Mouse (Mus musculus) cerebellum, adult 2 months (tissue): ENCODE results near the gene Slc35b2. TPM values are rescaled to one million over a fixed set of nuclear protein-coding genes. Genes with fewer than 3 reads are reported as not detected.
A peak's percentile ranks its signal among the peaks of the same experiment; 100 is the strongest.

Experiments used
- DNase-seq, 2 experiments: peaks; one replicate each; pipeline ENCODE4 v3.0.0; 2021
- H3K27ac ChIP-seq: fragments of 200-500 bp; 2 replicates; pipeline ENCODE4 v1.5.1; 2012; ENCODE audit warnings: low read length, control low read depth, inconsistent platforms; ENCODE audit not compliant: insufficient read depth
- H3K27me3 ChIP-seq: fragments of 200-500 bp; 2 replicates; pipeline ENCODE4 v1.6.1; 2012; ENCODE audit warnings: inconsistent platforms, mild to moderate bottlenecking, low read length, moderate library complexity; ENCODE audit not compliant: control insufficient read depth, insufficient read depth
- H3K4me1 ChIP-seq: fragments of 200-500 bp; 2 replicates; pipeline ENCODE4 v1.6.1; 2011; ENCODE audit warnings: low read length; ENCODE audit not compliant: control insufficient read depth, insufficient read depth
- H3K4me3 ChIP-seq: fragments of 200-500 bp; replicated peaks from 2 replicates; pipeline ENCODE3; 2011; ENCODE audit warnings: mild to moderate bottlenecking, low read depth, low read length, control low read depth; ENCODE audit not compliant: insufficient read depth
- CTCF ChIP-seq: fragments of 200-500 bp; IDR thresholded peaks from 2 replicates; pipeline ENCODE4 v1.5.1; 2011; ENCODE audit warnings: low read depth, mild to moderate bottlenecking, control low read depth, low read length, moderate library complexity, borderline replicate concordance; ENCODE audit not compliant: insufficient read depth
- POLR2A ChIP-seq: fragments of 200-500 bp; IDR thresholded peaks from 2 replicates; pipeline ENCODE4 v1.6.1; 2011; ENCODE audit warnings: low read length, control low read depth, borderline replicate concordance; ENCODE audit not compliant: insufficient read depth
- WGBS: fragments of 180-500 bp; shearing (Covaris S2); methylation state at CpG from one replicate; pipeline ENCODE4 v1.1.7; 2018; 5-methylcytosine and 5-hydroxymethylcytosine counted together
- polyA plus RNA-seq: library from polyadenylated mRNA; depleted of rRNA; stranded (reverse); fragments of >200 nt; gene quantifications from 2 replicates; pipeline ENCODE4 v1.2.3, GENCODE M21; 2012

Gene Slc35b2
- polyA plus RNA-seq, 1 experiment = 71.3 TPM

DNA sequence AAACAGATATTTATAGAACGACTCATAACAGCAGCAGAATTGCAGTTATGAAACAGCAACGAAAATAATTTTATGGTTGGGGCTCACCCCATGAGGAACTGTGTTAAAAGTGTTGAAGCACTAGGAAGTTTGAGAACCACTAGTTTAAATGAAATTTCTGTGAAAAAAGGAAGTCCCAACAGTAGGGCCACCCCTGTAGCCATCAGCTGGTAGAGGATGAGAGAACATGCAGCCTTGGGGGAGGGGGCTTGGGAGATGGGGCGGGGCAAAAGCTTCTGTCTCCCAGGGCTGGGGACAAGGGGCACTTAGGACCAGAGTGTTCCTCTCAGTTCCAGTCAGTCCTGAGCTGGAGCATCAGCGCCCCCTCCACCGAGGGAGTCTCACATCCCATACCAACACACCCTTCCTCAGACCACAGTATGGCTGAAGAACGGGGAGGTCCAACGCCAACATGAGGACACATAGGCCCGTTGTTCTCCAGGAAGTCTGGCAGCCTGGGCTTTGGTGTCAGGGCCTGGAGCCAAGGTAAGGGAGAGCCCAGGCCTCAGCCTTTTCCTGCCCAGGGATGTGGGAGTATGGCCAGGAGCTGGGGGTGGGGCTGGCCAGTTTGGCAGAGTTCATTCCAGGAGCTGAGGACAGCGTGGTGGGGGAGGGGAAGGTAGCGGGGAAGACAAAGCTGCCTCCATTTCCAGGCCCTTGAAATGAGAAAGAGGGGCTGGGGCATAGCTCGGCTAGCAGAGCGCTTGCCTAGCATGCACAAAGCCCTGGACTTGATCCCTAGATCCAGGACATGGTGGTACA lies 20.6 kb downstream of the Slc35b2 start:
- Histone ChIP-seq H3K4me3 (no peak overlapping the region), H3K27me3 (no peaks in the 10 kb centered on the region), H3K4me1 (peaks cover 31% of the 10 kb centered on the region), H3K27ac (peak overlapping the region; percentile 84)
- 15% methylated on average over 12 of the region's 12 CpGs for WGBS
- TF ChIP-seq POLR2A = no peak
- TF ChIP-seq CTCF = no peak
- DNase-seq = peak; percentile 74 to 79

DNA sequence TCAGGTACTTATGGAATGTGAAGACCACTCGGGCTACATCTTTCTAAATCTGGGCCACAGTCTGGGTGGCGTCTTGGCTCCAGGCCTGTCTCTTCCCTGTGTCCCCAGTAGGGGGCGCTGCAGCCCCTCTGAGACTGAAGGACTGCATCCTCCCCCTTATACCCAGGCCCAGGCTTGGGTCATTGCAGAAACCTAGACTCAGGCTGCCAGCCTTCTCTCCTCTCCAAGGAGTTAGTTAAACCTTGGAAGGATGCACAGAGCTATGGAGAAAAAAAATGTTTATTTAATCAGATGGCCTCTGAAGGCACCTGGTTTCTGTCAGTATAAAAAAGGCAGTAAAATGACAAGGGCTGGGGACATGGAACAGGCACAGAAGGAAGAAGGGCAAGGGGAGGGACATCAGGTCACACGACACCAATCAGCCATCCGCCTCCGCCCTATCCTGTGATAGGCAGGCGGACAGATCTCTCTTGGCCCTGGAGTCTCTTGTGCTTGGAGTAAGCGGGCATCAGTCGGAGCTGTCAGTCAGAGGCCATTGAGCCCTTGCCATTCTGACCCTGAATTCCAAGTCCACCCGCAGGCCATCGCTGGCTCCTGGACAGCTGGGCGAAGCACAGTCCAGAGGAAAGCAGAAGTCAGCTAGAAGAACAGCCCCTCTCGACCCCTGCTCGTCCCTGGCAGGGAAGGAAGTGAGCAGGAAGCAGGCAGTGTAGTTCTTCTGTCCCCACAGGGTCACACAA lies 21.4 kb downstream of the Slc35b2 start:
- H3K4me1 ChIP-seq = peaks cover 38% of the 10 kb centered on the region
- peak; percentile 74 to 78 for DNase-seq
- H3K27me3 ChIP-seq = no peaks in the 10 kb centered on the region
- peak; percentile 19; the same call in 1 of the 2 replicates for TF ChIP-seq POLR2A
- peak; percentile 81 for TF ChIP-seq CTCF
- H3K27ac ChIP-seq = peak overlapping the region; percentile 84
- 22% methylated on average over 14 of the region's 14 CpGs for WGBS
- no peak overlapping the region for H3K4me3 ChIP-seq

DNA sequence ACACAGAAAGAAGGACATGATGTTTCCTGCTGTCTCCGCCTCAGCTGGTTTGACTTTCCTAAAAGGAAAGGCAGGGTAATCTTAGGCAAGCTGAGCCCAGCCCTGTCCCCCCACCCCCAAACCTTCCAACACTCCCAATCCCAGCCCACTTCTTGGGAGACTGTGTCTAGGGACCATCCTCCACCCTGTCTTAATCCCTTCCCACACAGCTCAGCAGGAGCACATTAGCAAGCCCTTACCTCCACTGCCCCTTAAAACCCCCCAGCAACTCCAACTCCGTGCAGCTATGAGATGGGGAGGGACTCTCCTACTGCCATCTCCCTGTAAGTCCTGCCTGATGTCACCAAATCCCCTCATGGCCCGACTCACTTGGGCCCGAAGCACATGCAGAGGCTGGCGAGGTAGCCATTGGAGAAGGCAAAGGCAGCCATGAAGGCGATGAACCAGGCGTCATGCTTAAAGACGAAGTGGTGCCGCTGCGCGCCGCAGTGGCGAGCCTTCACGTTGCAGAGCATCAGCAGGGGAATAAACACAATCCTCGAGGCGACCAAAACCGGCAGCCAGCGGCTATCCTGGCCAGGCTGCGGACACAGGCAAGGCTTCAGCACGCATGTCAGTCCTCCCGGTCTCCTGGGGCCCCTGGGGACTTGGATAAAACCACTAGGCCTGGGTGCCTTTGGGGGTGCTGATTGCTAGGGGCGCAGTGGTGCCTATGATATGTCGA lies 22.2 kb downstream of the Slc35b2 start:
- TF ChIP-seq POLR2A (no peak), CTCF (no peak)
- WGBS = 71% methylated on average over 23 of the region's 23 CpGs

DNA sequence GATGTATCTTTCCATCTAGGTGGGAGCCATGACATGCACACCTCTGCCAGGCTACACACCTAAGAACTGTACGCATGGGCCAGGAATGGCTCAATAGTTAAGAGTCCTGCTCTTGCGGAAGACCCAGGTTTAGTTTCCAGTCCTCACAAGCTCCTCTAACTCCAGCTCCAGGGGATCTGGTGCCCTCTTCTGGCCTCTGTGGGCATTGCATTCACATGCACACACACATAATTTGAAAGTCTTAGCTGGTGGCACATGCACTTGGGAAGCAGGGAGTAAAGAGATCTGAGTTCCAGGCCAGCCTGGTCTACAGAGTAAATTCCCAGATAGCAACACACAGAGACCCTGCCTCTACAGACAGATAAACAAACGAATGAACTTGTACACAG lies 22.8 kb downstream of the Slc35b2 start:
- Histone ChIP-seq H3K4me3 (no peak overlapping the region), H3K27ac (no peak overlapping the region), H3K4me1 (peaks cover 36% of the 10 kb centered on the region), H3K27me3 (no peaks in the 10 kb centered on the region)
- DNase-seq = peak; percentile 12 to 40
- WGBS = 99% methylated on average over 3 of the region's 3 CpGs
- TF ChIP-seq CTCF (peak; percentile 40; the same call in 1 of the 2 replicates), POLR2A (no peak)

More for the DNA sequence above, 22.2 kb downstream of the Slc35b2 start:
- H3K27ac ChIP-seq = peak overlapping the region; percentile 84
- peaks cover 40% of the 10 kb centered on the region for H3K4me1 ChIP-seq
- H3K4me3 ChIP-seq = no peak overlapping the region
- DNase-seq = peak; percentile 4 to 18
- H3K27me3 ChIP-seq = no peaks in the 10 kb centered on the region

DNA sequence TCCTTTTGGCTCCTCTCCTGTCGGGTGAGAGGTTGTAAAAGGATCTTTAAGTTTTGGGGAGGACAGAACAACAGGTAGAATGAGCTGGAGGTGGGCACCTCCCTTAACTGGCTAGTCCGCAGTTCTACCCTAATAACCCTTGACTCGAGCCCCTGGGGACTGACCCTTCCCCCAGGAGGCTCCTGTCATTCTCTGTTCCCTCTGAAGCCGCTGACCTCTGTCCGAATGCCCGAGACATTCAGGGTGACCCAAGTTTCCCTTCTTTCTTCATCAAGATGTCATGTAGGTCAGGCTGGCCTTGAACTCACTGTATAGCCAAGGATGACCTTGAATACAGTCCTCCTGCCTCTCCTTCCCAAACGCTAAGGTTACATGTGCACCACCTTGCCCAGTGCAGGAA lies 24.7 kb downstream of the Slc35b2 start:
- TF ChIP-seq CTCF = no peak
- TF ChIP-seq POLR2A = no peak
- WGBS = 89% methylated on average over 7 of the region's 7 CpGs
- peaks cover 54% of the 10 kb centered on the region for H3K4me1 ChIP-seq

DNA sequence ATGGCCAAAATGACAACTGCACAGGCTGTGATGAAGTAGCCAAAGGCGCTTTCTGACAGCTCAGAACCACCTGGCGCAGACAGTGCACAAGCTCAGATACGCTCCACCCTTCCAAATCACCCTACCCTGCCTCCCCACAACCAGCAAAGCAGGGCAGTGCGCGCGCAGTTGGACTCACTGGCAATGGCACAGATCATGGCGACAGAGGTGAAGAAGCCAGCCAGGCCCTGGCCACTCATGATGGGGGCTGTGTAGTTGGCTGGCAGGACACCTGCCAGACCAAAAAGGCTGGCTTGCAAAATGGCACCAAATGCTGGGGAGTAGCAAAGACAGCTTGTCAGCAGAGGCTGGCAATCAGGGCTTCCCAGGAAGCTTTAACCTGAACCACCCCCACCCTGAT lies 25.6 kb downstream of the Slc35b2 start:
- no peaks in the 10 kb centered on the region for H3K27me3 ChIP-seq
- 35% methylated on average over 7 of the region's 7 CpGs for WGBS
- peaks cover 57% of the 10 kb centered on the region for H3K4me1 ChIP-seq

More for the DNA sequence above, 24.7 kb downstream of the Slc35b2 start:
- peak in 1 of 2 experiments; percentile 13 for DNase-seq
- H3K27me3 ChIP-seq = no peaks in the 10 kb centered on the region
- no peak overlapping the region for H3K27ac ChIP-seq
- H3K4me3 ChIP-seq = no peak overlapping the region

DNA sequence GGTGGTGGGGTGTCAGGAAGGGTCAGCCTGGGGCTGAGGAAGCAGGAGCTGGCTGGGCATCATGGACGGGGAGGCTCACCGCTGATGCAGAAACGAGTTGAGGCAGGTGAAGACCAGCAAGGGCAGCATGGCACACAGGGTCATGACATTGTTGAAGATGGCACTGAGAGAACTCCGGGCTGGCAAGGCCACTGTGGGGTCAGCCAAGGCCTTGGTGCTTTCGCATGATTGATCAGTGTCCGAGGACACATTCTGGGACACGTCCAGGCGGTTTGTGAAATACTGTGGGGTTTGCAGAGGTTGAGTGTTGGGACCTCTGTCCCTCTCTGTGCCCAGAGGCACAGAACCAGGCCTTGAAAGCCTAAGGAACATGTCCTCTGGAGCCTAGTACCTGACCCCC lies 26.2 kb downstream of the Slc35b2 start:
- Histone ChIP-seq H3K27ac (peak overlapping the region; percentile 29; the same call in 1 of the 2 replicates), H3K4me3 (no peak overlapping the region), H3K27me3 (no peaks in the 10 kb centered on the region), H3K4me1 (peaks cover 54% of the 10 kb centered on the region)
- DNase-seq = peak; percentile 10 to 13
- 63% methylated on average over 8 of the region's 8 CpGs for WGBS
- no peak for TF ChIP-seq POLR2A
- TF ChIP-seq CTCF = no peak

More for the DNA sequence above, 25.6 kb downstream of the Slc35b2 start:
- H3K4me3 ChIP-seq = no peak overlapping the region
- peak overlapping the region; percentile 29 for H3K27ac ChIP-seq
- TF ChIP-seq CTCF (no peak), POLR2A (no peak)
- peak; percentile 42 to 48 for DNase-seq
